Mouse (Mus musculus) heart, postnatal 0 days (tissue): ENCODE data around the gene Olfr1047. TPM values are rescaled to one million over a fixed set of nuclear protein-coding genes. Genes with fewer than 3 reads are reported as not detected.

Experiments used
- ATAC-seq: fragments of 200-750 bp; cut with Nextera tagmentation; 2 replicates; pipeline ENCODE4 v1.8.0; 2017; ENCODE audit warnings: low read depth, moderate number of reproducible peaks, moderate library complexity; ENCODE audit not compliant: insufficient read depth
- DNase-seq: peaks from one replicate; pipeline ENCODE4 v3.0.0-alpha.2; 2016; ENCODE audit warnings: low spot score
- H3K27ac ChIP-seq: fragments of 300-500 bp; sonication (generic); 2 replicates; pipeline ENCODE4 v1.5.1; 2014; ENCODE audit warnings: low read depth, mild to moderate bottlenecking
- H3K27me3 ChIP-seq: fragments of 300-500 bp; sonication (generic); 2 replicates; pipeline ENCODE4 v1.6.1; 2014; ENCODE audit warnings: low read length, mixed read lengths; ENCODE audit not compliant: control insufficient read depth, insufficient read depth
- H3K36me3 ChIP-seq: fragments of 300-500 bp; sonication (generic); replicated peaks from 2 replicates; pipeline ENCODE4 v1.6.1; 2014; ENCODE audit warnings: low read length, mixed read lengths; ENCODE audit not compliant: control insufficient read depth, insufficient read depth
- H3K4me1 ChIP-seq: fragments of 300-500 bp; sonication (generic); 2 replicates; pipeline ENCODE4 v1.6.1; 2014; ENCODE audit warnings: antibody characterized with exemption; ENCODE audit not compliant: control insufficient read depth, insufficient read depth
- H3K4me2 ChIP-seq: fragments of 300-500 bp; sonication (generic); 2 replicates; pipeline ENCODE4 v1.6.1; 2014; ENCODE audit warnings: low read depth, mild to moderate bottlenecking, low read length, moderate library complexity
- H3K4me3 ChIP-seq: fragments of 300-500 bp; sonication (generic); 2 replicates; pipeline ENCODE4 v1.5.1; 2014; ENCODE audit warnings: low read depth, low read length
- H3K9ac ChIP-seq: fragments of 300-500 bp; sonication (generic); replicated peaks from 2 replicates; pipeline ENCODE4 v1.6.1; 2014; ENCODE audit warnings: low read depth, low read length, mixed read lengths
- H3K9me3 ChIP-seq: fragments of 300-500 bp; sonication (generic); replicated peaks from 2 replicates; pipeline ENCODE4 v1.6.1; 2016; ENCODE audit warnings: low read length; ENCODE audit not compliant: control insufficient read depth
- CTCF ChIP-seq: IDR thresholded peaks from 2 replicates; pipeline ENCODE4 v1.5.1; 2016; ENCODE audit warnings: antibody characterized with exemption, control low read depth, low read depth
- EP300 ChIP-seq: IDR thresholded peaks from 2 replicates; pipeline ENCODE4 v1.6.1; 2016; ENCODE audit warnings: antibody characterized with exemption, low read depth
- WGBS: fragments of 180-500 bp; shearing (Covaris S2); extraction: QIAGEN DNeasy Blood & Tissue Kit; methylation state at CpG from one replicate; pipeline ENCODE4 v1.1.7; 2014; 5-methylcytosine and 5-hydroxymethylcytosine counted together
- polyA plus RNA-seq: library from polyadenylated mRNA; unstranded; fragments of >200 nt; fragmentation: Nextera tagmentation; extraction: Ambion mirVana; gene quantifications from 2 replicates; pipeline ENCODE4 v1.2.1, GENCODE M21; 2015
- total RNA-seq: library from RNA; depleted of rRNA; stranded (reverse); fragments of >200 nt; gene quantifications from 2 replicates; pipeline ENCODE4 v1.2.3, GENCODE M21; 2014; ENCODE audit warnings: low replicate concordance; rRNA removed

Olfr1047 gene
- total and polyA plus RNA-seq, 2 experiments from 2014 or later, result not detected

- H3K9me3 ChIP-seq, result no peaks in the 10 kb centered on the region
- H3K27ac ChIP-seq, result no peak overlapping the region
- H3K4me2 ChIP-seq, result no peak overlapping the region
- no peaks in the 10 kb centered on the region for H3K4me1 ChIP-seq
- ATAC-seq, result no peak
- H3K9ac ChIP-seq, result no peak overlapping the region
- H3K36me3 ChIP-seq, result no peaks in the 10 kb centered on the region
- no peaks in the 10 kb centered on the region for H3K27me3 ChIP-seq
- 9% methylated on average over 1 of the region's 1 CpGs for WGBS
- no peak for TF ChIP-seq EP300
- no peak for DNase-seq
- H3K4me3 ChIP-seq, result no peak overlapping the region
Measured at GRCm38 (mm10) chr2:86195863-86196262, 35.3 kb downstream of the Olfr1047 start.

GRCm38 (mm10) chr2:86185583-86185982, 45.6 kb downstream of the Olfr1047 start, which contains the start of gene Olfr52:
Gene Olfr52, minus strand, starts transcription at chr2:86185683.
- Histone ChIP-seq H3K4me1 (no peaks in the 10 kb centered on the region), H3K36me3 (no peaks in the 10 kb centered on the region), H3K4me2 (no peak within 1 kb of the TSS), H3K9ac (no peak within 1 kb of the TSS), H3K27me3 (no peaks in the 10 kb centered on the region), H3K9me3 (no peaks in the 10 kb centered on the region), H3K4me3 (no peak within 1 kb of the TSS), H3K27ac (no peak within 1 kb of the TSS)
- ATAC-seq (no peak), DNase-seq (no peak)
- no peak for TF ChIP-seq EP300
- TF ChIP-seq CTCF, result no peak

- no peaks in the 10 kb centered on the region for H3K4me1 ChIP-seq
- no peak overlapping the region for H3K4me3 ChIP-seq
- no peak overlapping the region for H3K9ac ChIP-seq
- WGBS, result 66% methylated on average over 3 of the region's 3 CpGs
- ATAC-seq, result no peak
- no peak overlapping the region for H3K4me2 ChIP-seq
- H3K9me3 ChIP-seq, result no peaks in the 10 kb centered on the region
- no peak for DNase-seq
- H3K27ac ChIP-seq, result no peak overlapping the region
- no peaks in the 10 kb centered on the region for H3K27me3 ChIP-seq
- H3K36me3 ChIP-seq, result no peaks in the 10 kb centered on the region
- no peak for TF ChIP-seq CTCF
- no peak for TF ChIP-seq EP300
Measured at GRCm38 (mm10) chr2:86179950-86180349, 51.3 kb downstream of the Olfr1047 start.

- Histone ChIP-seq H3K36me3 (no peaks in the 10 kb centered on the region), H3K4me1 (no peaks in the 10 kb centered on the region), H3K9me3 (no peaks in the 10 kb centered on the region), H3K27ac (no peak within 1 kb of the TSS), H3K9ac (no peak within 1 kb of the TSS), H3K4me2 (no peak within 1 kb of the TSS), H3K4me3 (no peak within 1 kb of the TSS), H3K27me3 (no peaks in the 10 kb centered on the region)
- no peak for DNase-seq
- no peak for ATAC-seq
- no peak for TF ChIP-seq EP300
- no peak for TF ChIP-seq CTCF
Measured at GRCm38 (mm10) chr2:86177720-86178119, 53.5 kb downstream of the Olfr1047 start, which contains the start of gene Olfr1044. Gene Olfr1044, minus strand, starts transcription at chr2:86177820.

Other genes starting within 250 kb of the Olfr1047 start
- gene Olfr1031, start 241.1 kb downstream of the Olfr1047 start, total RNA-seq, result not detected in 2 replicates
- gene Olfr1031, start 241.1 kb downstream of the Olfr1047 start, polyA plus RNA-seq, result not detected in 2 replicates
- gene Olfr1032, start 225.9 kb downstream of the Olfr1047 start, total RNA-seq, result not detected in 2 replicates
- gene Olfr1032, start 225.9 kb downstream of the Olfr1047 start, polyA plus RNA-seq, result not detected in 2 replicates
- gene Olfr1033, start 210.8 kb downstream of the Olfr1047 start, total RNA-seq, result 0.31 and 4.0 TPM in 2 replicates
- gene Olfr1033, start 210.8 kb downstream of the Olfr1047 start, polyA plus RNA-seq, result 4.0 and 5.4 TPM in 2 replicates
- gene Olfr1034, start 185.5 kb downstream of the Olfr1047 start, total RNA-seq, result 0.35 TPM in 1 of 2 replicates, not detected in the other
- gene Olfr1034, start 185.5 kb downstream of the Olfr1047 start, polyA plus RNA-seq, result 0.04 and 0.05 TPM in 2 replicates
- gene Olfr1036, start 157.4 kb downstream of the Olfr1047 start, total RNA-seq, result not detected in 2 replicates
- gene Olfr1036, start 157.4 kb downstream of the Olfr1047 start, polyA plus RNA-seq, result not detected in 2 replicates
- not detected in 2 replicates for gene Olfr1037, start 144.0 kb downstream of the Olfr1047 start, total RNA-seq
- gene Olfr1037, start 144.0 kb downstream of the Olfr1047 start, polyA plus RNA-seq, result not detected in 2 replicates
- not detected in 2 replicates for gene Olfr1039, start 95.5 kb downstream of the Olfr1047 start, total RNA-seq
- not detected in 2 replicates for gene Olfr1039, start 95.5 kb downstream of the Olfr1047 start, polyA plus RNA-seq
- gene Olfr1040, start 84.7 kb downstream of the Olfr1047 start, total RNA-seq, result not detected in 2 replicates
- not detected in 2 replicates for gene Olfr1040, start 84.7 kb downstream of the Olfr1047 start, polyA plus RNA-seq
- not detected in 2 replicates for gene Olfr1042, start 69.6 kb downstream of the Olfr1047 start, total RNA-seq
- gene Olfr1042, start 69.6 kb downstream of the Olfr1047 start, polyA plus RNA-seq, result not detected in 2 replicates
- gene Olfr1043, start 63.9 kb downstream of the Olfr1047 start, total RNA-seq, result not detected in 2 replicates
- not detected in 2 replicates for gene Olfr1043, start 63.9 kb downstream of the Olfr1047 start, polyA plus RNA-seq
- gene Olfr1044, start 53.6 kb downstream of the Olfr1047 start, total RNA-seq, result not detected in 2 replicates
- not detected in 2 replicates for gene Olfr1044, start 53.6 kb downstream of the Olfr1047 start, polyA plus RNA-seq
- gene Olfr52, start 45.7 kb downstream of the Olfr1047 start, total RNA-seq, result not detected in 2 replicates
- not detected in 2 replicates for gene Olfr52, start 45.7 kb downstream of the Olfr1047 start, polyA plus RNA-seq
- not detected in 2 replicates for gene Olfr1045, start 28.4 kb downstream of the Olfr1047 start, total RNA-seq
- gene Olfr1045, start 28.4 kb downstream of the Olfr1047 start, polyA plus RNA-seq, result not detected in 2 replicates
- not detected in 2 replicates for gene Olfr1046, start 12.1 kb downstream of the Olfr1047 start, total RNA-seq
- not detected in 2 replicates for gene Olfr1046, start 12.1 kb downstream of the Olfr1047 start, polyA plus RNA-seq
- not detected in 2 replicates for gene Olfr1048, start 8.9 kb upstream of the Olfr1047 start, total RNA-seq
- not detected in 2 replicates for gene Olfr1048, start 8.9 kb upstream of the Olfr1047 start, polyA plus RNA-seq
- not detected in 2 replicates for gene Olfr1049, start 26.9 kb upstream of the Olfr1047 start, total RNA-seq
- not detected in 2 replicates for gene Olfr1049, start 26.9 kb upstream of the Olfr1047 start, polyA plus RNA-seq
- not detected in 2 replicates for gene Olfr1051, start 47.7 kb upstream of the Olfr1047 start, total RNA-seq
- gene Olfr1051, start 47.7 kb upstream of the Olfr1047 start, polyA plus RNA-seq, result not detected in 2 replicates
- not detected in 2 replicates for gene Olfr1052, start 61.1 kb upstream of the Olfr1047 start, total RNA-seq
- not detected in 2 replicates for gene Olfr1052, start 61.1 kb upstream of the Olfr1047 start, polyA plus RNA-seq
- gene Olfr1053, start 83.9 kb upstream of the Olfr1047 start, total RNA-seq, result not detected in 2 replicates
- gene Olfr1053, start 83.9 kb upstream of the Olfr1047 start, polyA plus RNA-seq, result not detected in 2 replicates
- gene Olfr1054, start 104.0 kb upstream of the Olfr1047 start, total RNA-seq, result not detected in 2 replicates
- gene Olfr1054, start 104.0 kb upstream of the Olfr1047 start, polyA plus RNA-seq, result not detected in 2 replicates
- not detected in 2 replicates for gene Olfr1055, start 118.9 kb upstream of the Olfr1047 start, total RNA-seq
- gene Olfr1055, start 118.9 kb upstream of the Olfr1047 start, polyA plus RNA-seq, result not detected in 2 replicates
- gene Olfr1056, start 131.1 kb upstream of the Olfr1047 start, total RNA-seq, result not detected in 2 replicates
- not detected in 2 replicates for gene Olfr1056, start 131.1 kb upstream of the Olfr1047 start, polyA plus RNA-seq
- not detected in 2 replicates for gene Olfr1057, start 147.0 kb upstream of the Olfr1047 start, total RNA-seq
- not detected in 2 replicates for gene Olfr1057, start 147.0 kb upstream of the Olfr1047 start, polyA plus RNA-seq
- not detected in 2 replicates for gene Olfr1058, start 157.2 kb upstream of the Olfr1047 start, total RNA-seq
- gene Olfr1058, start 157.2 kb upstream of the Olfr1047 start, polyA plus RNA-seq, result not detected in 2 replicates
- gene Olfr1061, start 182.6 kb upstream of the Olfr1047 start, total RNA-seq, result not detected in 2 replicates
- not detected in 2 replicates for gene Olfr1061, start 182.6 kb upstream of the Olfr1047 start, polyA plus RNA-seq
- not detected in 2 replicates for gene Olfr1062, start 195.3 kb upstream of the Olfr1047 start, total RNA-seq
- gene Olfr1062, start 195.3 kb upstream of the Olfr1047 start, polyA plus RNA-seq, result not detected in 2 replicates
- gene Olfr1065, start 219.2 kb upstream of the Olfr1047 start, total RNA-seq, result not detected in 2 replicates
- gene Olfr1065, start 219.2 kb upstream of the Olfr1047 start, polyA plus RNA-seq, result not detected in 2 replicates
- gene Olfr1066, start 224.9 kb upstream of the Olfr1047 start, total RNA-seq, result not detected in 2 replicates
- gene Olfr1066, start 224.9 kb upstream of the Olfr1047 start, polyA plus RNA-seq, result not detected in 2 replicates